Mouse (Mus musculus) spleen, adult 2 months (tissue): ENCODE data around the gene Prf1.

ENCODE experiments used
- CTCF ChIP-seq: fragments of 200-500 bp; IDR thresholded peaks from 2 replicates; pipeline ENCODE4 v1.5.1; 2011; ENCODE audit warnings: mild to moderate bottlenecking, inconsistent platforms; ENCODE audit not compliant: insufficient read depth, insufficient read length, insufficient replicate concordance; ENCODE audit errors: extremely low read depth
- POLR2A ChIP-seq: fragments of 200-500 bp; IDR thresholded peaks from 2 replicates; pipeline ENCODE4 v1.6.1; 2011; ENCODE audit warnings: low read depth, low read length, inconsistent platforms

DNA sequence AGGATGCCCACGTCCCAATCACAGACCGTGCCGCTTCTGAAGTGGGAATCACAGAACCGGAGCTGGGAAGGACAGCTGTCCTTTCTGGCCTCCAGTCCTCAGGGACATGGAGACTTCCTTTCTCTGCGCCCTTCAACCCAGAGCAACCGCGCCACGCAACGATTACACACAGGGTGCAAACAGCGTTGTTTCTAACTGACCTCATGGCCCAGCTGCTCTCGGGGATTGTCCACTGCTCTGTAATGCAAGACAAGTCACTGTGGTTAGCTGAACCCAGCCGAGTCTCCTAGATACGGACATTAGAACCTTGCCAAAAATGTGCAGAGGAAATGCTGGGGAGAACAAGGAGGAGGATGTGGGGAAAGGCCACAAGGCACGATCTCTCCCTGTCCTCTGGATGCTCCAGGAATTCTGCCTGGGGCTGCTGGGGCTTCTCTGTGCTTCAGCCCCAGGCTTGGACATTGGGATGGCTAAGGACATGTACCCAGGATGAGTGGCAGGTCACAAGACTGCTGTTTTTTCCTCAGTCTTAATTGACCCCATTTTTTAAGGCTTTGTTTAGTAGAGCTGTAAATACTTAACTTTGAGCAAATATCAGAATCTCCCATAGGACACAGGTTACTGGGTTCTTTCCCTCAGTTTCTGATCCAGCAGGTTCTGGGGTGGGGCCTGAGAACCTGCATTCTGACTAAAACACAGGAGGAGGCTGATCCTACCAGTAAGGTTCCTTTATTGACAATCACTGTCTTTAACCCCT, 19.5 kb upstream of the Prf1 start:
- TF ChIP-seq CTCF = no peak
- TF ChIP-seq POLR2A = no peak
